Mouse (Mus musculus) stomach, postnatal 0 days (tissue): ENCODE results near the gene Grk6.

Experiments
- CTCF ChIP-seq: IDR thresholded peaks from 2 replicates; pipeline ENCODE4 v1.5.1; 2016; ENCODE audit warnings: antibody characterized with exemption, low read depth, mild to moderate bottlenecking, moderate library complexity
- EP300 ChIP-seq: optimal IDR thresholded peaks from 2 replicates; pipeline ENCODE3; 2016; ENCODE audit warnings: antibody characterized with exemption

DNA sequence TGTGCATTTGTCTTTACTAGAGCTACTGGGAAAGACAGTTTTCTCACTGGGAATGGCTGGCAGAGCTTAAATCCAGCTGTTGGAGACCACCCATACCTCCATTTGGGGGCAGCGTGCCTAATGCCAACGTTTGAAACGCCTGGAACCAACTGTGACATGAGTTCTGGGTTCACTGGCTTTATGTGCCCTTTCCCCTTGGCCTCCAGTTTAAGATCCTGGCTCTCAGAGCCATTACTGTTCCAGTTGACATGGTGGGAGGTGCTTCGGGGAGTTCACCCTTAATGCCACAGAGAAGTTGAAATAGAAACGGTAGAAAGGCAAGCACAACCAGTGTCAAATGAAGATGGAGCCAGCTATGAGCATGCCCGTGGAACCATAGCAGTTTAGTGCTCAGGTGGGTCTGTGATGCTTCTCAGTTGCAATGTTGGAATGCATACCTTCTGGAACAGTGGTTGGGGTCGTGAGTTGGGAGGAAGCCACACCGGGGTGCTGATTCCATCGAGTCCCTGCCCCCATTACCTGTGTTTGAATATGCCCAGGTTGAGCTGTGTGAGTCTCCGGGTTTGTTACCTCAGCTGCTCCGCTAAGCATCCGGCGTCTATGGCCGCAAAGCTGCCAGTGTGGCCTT is 18.6 kb downstream of the Grk6 start:
- no peak for TF ChIP-seq CTCF
- no peak for TF ChIP-seq EP300
